Mouse (Mus musculus) lung, embryonic 14.5 days (tissue): ENCODE measurements around the gene Spp2. TPM values are rescaled to one million over a fixed set of nuclear protein-coding genes. Genes with fewer than 3 reads are reported as not detected.

Source experiments
- ATAC-seq: fragments of 200-750 bp; cut with Nextera tagmentation; 2 replicates; pipeline ENCODE4 v1.8.0; 2017; ENCODE audit warnings: mild to moderate bottlenecking, moderate TSS enrichment, moderate library complexity; ENCODE audit not compliant: insufficient read depth
- DNase-seq: peaks from one replicate; pipeline ENCODE4 v3.0.0-alpha.2; 2015
- H3K27ac ChIP-seq: fragments of 300-500 bp; sonication (generic); 2 replicates; pipeline ENCODE4 v1.5.1; 2014; ENCODE audit warnings: low read depth, mild to moderate bottlenecking, moderate library complexity
- H3K27me3 ChIP-seq: fragments of 300-500 bp; sonication (generic); 2 replicates; pipeline ENCODE4 v1.6.1; 2014; ENCODE audit warnings: low read length, control low read depth; ENCODE audit not compliant: insufficient read depth
- H3K36me3 ChIP-seq: fragments of 300-500 bp; sonication (generic); 2 replicates; pipeline ENCODE4 v1.6.1; 2014; ENCODE audit warnings: control low read depth; ENCODE audit not compliant: insufficient read depth
- H3K4me1 ChIP-seq: fragments of 300-500 bp; sonication (generic); 2 replicates; pipeline ENCODE4 v1.6.1; 2014; ENCODE audit warnings: antibody characterized with exemption, control low read depth; ENCODE audit not compliant: insufficient read depth
- H3K4me2 ChIP-seq: fragments of 300-500 bp; sonication (generic); 2 replicates; pipeline ENCODE4 v1.6.1; 2014; ENCODE audit warnings: mild to moderate bottlenecking
- H3K4me3 ChIP-seq: fragments of 300-500 bp; sonication (generic); 2 replicates; pipeline ENCODE4 v1.5.1; 2014; ENCODE audit warnings: low read depth, low read length
- H3K9ac ChIP-seq: fragments of 300-500 bp; sonication (generic); 2 replicates; pipeline ENCODE4 v1.6.1; 2014
- H3K9me3 ChIP-seq: fragments of 300-500 bp; sonication (generic); 2 replicates; pipeline ENCODE4 v1.6.1; 2016; ENCODE audit warnings: low read depth, low read length, control low read depth
- CTCF ChIP-seq: IDR thresholded peaks from 2 replicates; pipeline ENCODE4 v1.5.1; 2016; ENCODE audit warnings: antibody characterized with exemption, low read depth
- WGBS: fragments of 180-500 bp; shearing (Covaris S2); extraction: QIAGEN DNeasy Blood & Tissue Kit; methylation state at CpG from one replicate; pipeline ENCODE4 v1.1.7; 2014; 5-methylcytosine and 5-hydroxymethylcytosine counted together
- polyA plus RNA-seq: library from polyadenylated mRNA; unstranded; fragments of >200 nt; fragmentation: Nextera tagmentation; extraction: Ambion mirVana; gene quantifications from 2 replicates; pipeline ENCODE4 v1.2.1, GENCODE M21; 2014

Spp2 gene
- polyA plus RNA-seq, 1 experiment from 2014 or later = 0.37 TPM

DNA sequence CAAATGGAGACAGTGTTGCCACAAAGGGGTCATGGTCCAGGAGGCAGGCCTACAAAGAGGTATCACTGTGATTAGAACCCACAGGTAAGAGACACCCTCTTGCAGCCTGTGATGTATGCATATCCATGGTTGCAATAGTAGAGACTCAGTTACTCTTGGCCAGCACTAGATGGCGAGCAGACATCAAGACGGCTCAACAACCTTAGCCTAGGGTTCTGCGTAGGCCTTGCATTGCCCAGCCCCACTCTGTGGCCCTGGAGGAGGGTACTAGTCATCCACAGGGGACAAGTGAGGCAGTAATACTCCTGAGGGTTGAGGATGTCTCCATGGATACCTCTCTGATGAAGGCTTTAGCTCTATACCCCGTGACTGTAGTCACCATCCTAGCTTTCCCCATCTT is 59.0 kb downstream of the Spp2 start:
- Histone ChIP-seq H3K9ac (no peak overlapping the region), H3K27me3 (no peaks in the 10 kb centered on the region), H3K4me3 (no peak overlapping the region), H3K4me2 (no peak overlapping the region), H3K36me3 (no peaks in the 10 kb centered on the region), H3K9me3 (no peaks in the 10 kb centered on the region), H3K27ac (no peak overlapping the region), H3K4me1 (peaks cover 14% of the 10 kb centered on the region)
- WGBS = 73% methylated on average over 4 of the region's 4 CpGs
- peak; percentile 78 for TF ChIP-seq CTCF
- DNase-seq = peak; percentile 71
- ATAC-seq = peak; percentile 33; the same call in 1 of the 2 replicates

DNA sequence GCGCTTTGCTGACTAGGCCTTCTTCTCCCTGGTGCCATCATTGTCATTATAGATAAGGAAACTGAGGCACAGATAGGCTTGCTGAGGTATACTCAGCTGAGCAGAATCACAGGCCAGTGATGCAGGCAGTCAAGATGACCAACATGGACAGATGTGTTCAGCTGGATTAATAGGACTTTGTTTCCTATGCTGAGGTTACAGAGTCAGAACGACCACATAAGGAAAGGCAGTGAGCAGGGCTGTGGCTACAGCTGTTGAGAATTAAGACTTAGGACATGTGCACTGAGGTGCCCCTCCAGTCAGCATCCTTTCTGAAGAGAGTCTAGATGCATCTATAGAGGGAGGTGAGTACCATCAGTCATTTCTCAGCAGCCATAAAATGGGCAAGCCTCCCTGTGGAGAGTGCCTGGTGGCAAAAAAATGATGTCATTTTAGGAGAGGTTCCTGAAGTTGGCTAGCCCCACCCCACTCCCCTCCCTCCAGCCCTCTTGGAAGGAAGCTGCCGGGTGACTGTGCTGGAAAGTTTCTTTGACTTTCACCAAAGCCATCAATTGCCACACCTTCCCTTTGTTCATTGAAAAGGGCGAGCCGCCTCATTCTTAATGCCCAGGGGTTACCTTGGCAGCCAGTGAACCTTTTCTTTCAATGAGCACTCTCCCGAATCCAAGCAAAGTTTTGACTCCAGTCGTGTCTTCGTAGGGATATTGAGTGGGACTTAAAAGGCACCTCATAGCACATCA is 59.7 kb downstream of the Spp2 start:
- Histone ChIP-seq H3K4me2 (no peak overlapping the region), H3K9ac (no peak overlapping the region), H3K9me3 (no peaks in the 10 kb centered on the region), H3K4me3 (no peak overlapping the region), H3K4me1 (peaks cover 18% of the 10 kb centered on the region), H3K27me3 (no peaks in the 10 kb centered on the region), H3K36me3 (no peaks in the 10 kb centered on the region), H3K27ac (no peak overlapping the region)
- ATAC-seq (no peak), DNase-seq (no peak)
- WGBS = 65% methylated on average over 8 of the region's 8 CpGs
- no peak for TF ChIP-seq CTCF

DNA sequence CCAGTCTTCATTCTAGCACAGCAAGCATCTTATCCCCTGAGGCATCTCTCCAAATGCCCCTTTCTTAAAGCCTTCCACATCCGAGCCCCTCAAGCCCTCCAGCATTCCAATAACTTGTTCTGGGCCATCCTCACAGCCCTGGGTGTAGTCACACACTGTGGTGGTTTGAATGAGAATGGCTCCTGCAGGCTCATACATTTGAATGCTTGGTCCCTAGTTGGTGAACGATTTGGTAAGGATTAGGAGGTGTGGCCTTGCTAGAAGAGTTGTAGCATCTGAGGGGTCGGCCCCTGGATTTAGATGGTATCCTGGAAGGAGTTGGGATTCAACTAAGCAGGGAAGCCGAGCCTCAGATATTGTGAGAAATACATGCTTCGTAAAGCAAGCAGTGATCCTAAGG is 61.1 kb downstream of the Spp2 start:
- Histone ChIP-seq H3K27ac (no peak overlapping the region), H3K9ac (no peak overlapping the region), H3K9me3 (no peaks in the 10 kb centered on the region), H3K4me2 (no peak overlapping the region), H3K36me3 (no peaks in the 10 kb centered on the region), H3K4me3 (no peak overlapping the region), H3K4me1 (peaks cover 18% of the 10 kb centered on the region), H3K27me3 (no peaks in the 10 kb centered on the region)
- TF ChIP-seq CTCF = no peak
- WGBS = 84% methylated on average over 5 of the region's 5 CpGs
- DNase-seq (no peak), ATAC-seq (no peak)

DNA sequence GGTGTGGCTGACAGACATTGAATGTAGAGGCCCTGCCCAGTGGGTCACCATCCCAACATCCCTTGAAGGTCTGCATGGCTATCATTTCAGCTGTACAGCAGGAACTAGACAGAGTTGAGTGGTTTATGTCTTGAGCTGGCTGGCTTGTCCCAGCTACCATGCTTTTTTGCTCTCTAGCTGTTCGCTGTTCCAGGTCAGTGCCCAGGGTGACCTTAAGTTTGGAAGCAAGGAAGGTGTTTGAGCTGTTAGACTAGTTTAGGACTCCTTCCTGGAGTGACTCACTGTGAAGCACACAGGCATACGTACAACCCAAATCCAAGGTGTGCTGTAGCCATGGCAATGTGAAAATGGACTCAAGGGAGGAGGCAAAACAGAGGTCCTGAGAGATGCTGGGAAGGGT is 61.6 kb downstream of the Spp2 start:
- no peak overlapping the region for H3K27ac ChIP-seq
- H3K4me2 ChIP-seq = no peak overlapping the region
- H3K36me3 ChIP-seq = no peaks in the 10 kb centered on the region
- WGBS = 95% methylated on average over 2 of the region's 2 CpGs
- no peaks in the 10 kb centered on the region for H3K27me3 ChIP-seq
- DNase-seq (no peak), ATAC-seq (no peak)
- H3K4me1 ChIP-seq = peaks cover 15% of the 10 kb centered on the region
- H3K4me3 ChIP-seq = no peak overlapping the region
- TF ChIP-seq CTCF = no peak
- no peak overlapping the region for H3K9ac ChIP-seq
- H3K9me3 ChIP-seq = no peaks in the 10 kb centered on the region

DNA sequence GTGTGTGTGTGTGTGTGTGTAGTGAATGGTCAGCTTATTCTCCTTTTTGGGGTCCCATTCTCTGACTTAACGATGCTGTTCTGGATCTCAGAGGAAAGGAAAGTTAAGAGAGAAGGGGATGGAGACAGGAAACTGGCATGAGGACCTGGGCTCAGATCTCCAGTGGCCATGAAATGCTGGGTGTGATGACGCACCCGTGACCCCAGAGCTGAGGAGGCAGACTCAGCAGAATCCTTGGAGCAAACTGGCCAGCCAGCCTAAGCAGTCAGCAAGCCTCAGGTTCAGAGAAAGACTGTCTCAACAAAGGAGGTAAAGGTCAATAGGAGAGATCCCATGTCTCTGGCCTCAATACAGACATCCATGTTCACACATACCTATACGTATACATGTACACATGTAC is 63.0 kb downstream of the Spp2 start:
- no peak overlapping the region for H3K4me3 ChIP-seq
- H3K9me3 ChIP-seq = no peaks in the 10 kb centered on the region
- WGBS = 85% methylated on average over 4 of the region's 4 CpGs
- no peaks in the 10 kb centered on the region for H3K27me3 ChIP-seq
- no peaks in the 10 kb centered on the region for H3K36me3 ChIP-seq
- no peak overlapping the region for H3K9ac ChIP-seq
- TF ChIP-seq CTCF = no peak
- peaks cover 20% of the 10 kb centered on the region for H3K4me1 ChIP-seq
- ATAC-seq (no peak), DNase-seq (no peak)
- H3K27ac ChIP-seq = no peak overlapping the region
- H3K4me2 ChIP-seq = no peak overlapping the region

DNA sequence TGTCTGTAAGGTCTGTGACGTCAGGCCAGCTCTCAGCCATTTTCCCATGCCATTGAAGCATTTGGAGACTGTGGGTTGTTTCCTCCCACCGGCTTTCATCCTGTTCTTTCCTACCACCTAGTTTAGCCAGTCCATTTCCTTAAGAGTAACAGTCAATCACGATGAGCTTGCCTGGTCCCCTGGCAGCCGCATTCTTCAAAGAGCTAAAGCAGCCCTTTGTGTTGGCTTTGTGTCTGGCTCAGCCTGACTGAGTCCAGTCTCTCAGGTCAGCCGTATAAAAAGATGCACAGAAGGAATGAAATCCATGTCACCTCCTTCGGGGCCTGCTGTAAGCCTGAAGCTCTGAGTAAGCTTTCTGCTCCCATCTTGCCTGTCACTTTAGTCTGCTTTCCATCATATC is 65.5 kb downstream of the Spp2 start:
- Histone ChIP-seq H3K4me2 (no peak overlapping the region), H3K27me3 (no peaks in the 10 kb centered on the region), H3K9ac (no peak overlapping the region), H3K4me3 (no peak overlapping the region), H3K36me3 (no peaks in the 10 kb centered on the region), H3K9me3 (no peaks in the 10 kb centered on the region), H3K4me1 (peaks cover 37% of the 10 kb centered on the region), H3K27ac (no peak overlapping the region)
- DNase-seq = no peak
- WGBS = 41% methylated on average over 6 of the region's 6 CpGs
- no peak for ATAC-seq
- TF ChIP-seq CTCF = no peak

DNA sequence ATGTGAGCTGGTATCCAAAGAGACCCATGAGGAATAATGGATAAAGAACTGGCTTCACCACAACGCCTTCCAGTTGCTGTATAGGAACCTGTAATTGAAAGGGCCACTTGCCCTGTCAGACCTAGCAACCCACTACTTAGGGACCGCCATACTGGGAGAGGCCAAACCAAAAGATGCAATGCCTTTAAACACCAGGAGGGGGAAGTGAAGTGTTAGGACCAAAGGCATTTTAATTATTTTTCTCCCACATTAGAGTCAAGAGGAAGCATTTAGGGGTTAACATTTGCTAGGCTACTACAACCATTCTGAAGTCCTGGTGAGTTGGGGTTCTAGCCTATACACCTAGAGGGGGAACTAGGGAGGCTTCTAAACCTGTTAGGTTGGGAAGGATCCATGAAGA is 67.1 kb downstream of the Spp2 start:
- H3K9ac ChIP-seq = no peak overlapping the region
- H3K9me3 ChIP-seq = no peaks in the 10 kb centered on the region
- H3K27me3 ChIP-seq = no peaks in the 10 kb centered on the region
- H3K4me1 ChIP-seq = peaks cover 41% of the 10 kb centered on the region
- 79% methylated on average over 2 of the region's 2 CpGs for WGBS
- no peak overlapping the region for H3K4me3 ChIP-seq
- no peak overlapping the region for H3K4me2 ChIP-seq
- ATAC-seq (no peak), DNase-seq (peak; percentile 53)
- no peaks in the 10 kb centered on the region for H3K36me3 ChIP-seq
- H3K27ac ChIP-seq = peak overlapping the region; percentile 87; the same call in 1 of the 2 replicates
- TF ChIP-seq CTCF = peak; percentile 56
